Mouse (Mus musculus) stomach, embryonic 16.5 days (tissue): ENCODE results near the gene Smtn. TPM values are rescaled to one million over a fixed set of nuclear protein-coding genes. Genes with fewer than 3 reads are reported as not detected.

Source experiments
- ATAC-seq: fragments of 200-750 bp; cut with Nextera tagmentation; 2 replicates; pipeline ENCODE4 v1.8.0; 2017; ENCODE audit warnings: moderate number of reproducible peaks, moderate TSS enrichment; ENCODE audit not compliant: insufficient read depth, low FRiP score
- H3K27ac ChIP-seq: fragments of 300-500 bp; sonication (generic); 2 replicates; pipeline ENCODE4 v1.5.1; 2014; ENCODE audit warnings: low read length
- H3K27me3 ChIP-seq: fragments of 300-500 bp; sonication (generic); 2 replicates; pipeline ENCODE4 v1.6.1; 2014; ENCODE audit warnings: low read length, control low read depth, mixed read lengths; ENCODE audit not compliant: control insufficient read depth, insufficient read depth
- H3K36me3 ChIP-seq: fragments of 300-500 bp; sonication (generic); 2 replicates; pipeline ENCODE4 v1.6.1; 2014; ENCODE audit warnings: low read length; ENCODE audit not compliant: control insufficient read depth, insufficient read depth
- H3K4me1 ChIP-seq: fragments of 300-500 bp; sonication (generic); 2 replicates; pipeline ENCODE4 v1.6.1; 2014; ENCODE audit warnings: low read length, control low read depth, mixed read lengths; ENCODE audit not compliant: control insufficient read depth, insufficient read depth
- H3K4me2 ChIP-seq: fragments of 300-500 bp; sonication (generic); 2 replicates; pipeline ENCODE4 v1.6.1; 2014; ENCODE audit warnings: low read depth, low read length, mixed read lengths
- H3K4me3 ChIP-seq: fragments of 300-500 bp; sonication (generic); replicated peaks from 2 replicates; pipeline ENCODE4 v1.5.1; 2014; ENCODE audit warnings: mild to moderate bottlenecking, low read length
- H3K9ac ChIP-seq: fragments of 300-500 bp; sonication (generic); 2 replicates; pipeline ENCODE4 v1.6.1; 2014; ENCODE audit warnings: low read length
- H3K9me3 ChIP-seq: fragments of 300-500 bp; sonication (generic); replicated peaks from 2 replicates; pipeline ENCODE4 v1.6.1; 2016; ENCODE audit warnings: low read length, control low read depth; ENCODE audit not compliant: control insufficient read depth
- WGBS: fragments of 180-500 bp; shearing (Covaris S2); extraction: QIAGEN DNeasy Blood & Tissue Kit; methylation state at CpG from one replicate; pipeline ENCODE4 v1.1.7; 2014; 5-methylcytosine and 5-hydroxymethylcytosine counted together
- polyA plus RNA-seq: library from polyadenylated mRNA; unstranded; fragments of >200 nt; fragmentation: Nextera tagmentation; extraction: Ambion mirVana; gene quantifications from 2 replicates; pipeline ENCODE4 v1.2.1, GENCODE M21; 2015

Gene Smtn
- polyA plus RNA-seq, 1 experiment from 2014 or later = 128 TPM

DNA sequence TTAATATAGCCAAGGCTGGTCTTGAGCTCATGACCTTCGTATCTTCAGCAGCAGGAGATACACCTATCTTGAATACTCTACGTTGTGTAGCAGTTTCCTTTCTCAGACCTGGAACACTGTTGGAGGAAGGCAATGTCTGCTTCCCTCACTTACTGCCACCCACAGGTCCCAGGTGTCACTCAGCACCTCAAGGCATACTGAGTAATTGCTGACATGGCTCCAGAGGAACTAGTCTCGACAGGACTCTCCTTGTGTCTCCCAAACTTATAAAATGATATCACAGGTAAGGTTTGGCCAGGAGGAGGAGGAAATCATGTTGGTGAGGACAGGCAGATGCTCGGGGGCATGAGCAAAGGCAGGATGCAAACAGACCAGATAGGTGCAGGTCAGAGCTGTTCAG lies 14.6 kb upstream of the Smtn start:
- Histone ChIP-seq H3K9ac (no peak overlapping the region), H3K36me3 (no peaks in the 10 kb centered on the region), H3K4me3 (no peak overlapping the region), H3K4me2 (no peak overlapping the region), H3K4me1 (no peaks in the 10 kb centered on the region), H3K27me3 (no peaks in the 10 kb centered on the region), H3K9me3 (no peaks in the 10 kb centered on the region), H3K27ac (no peak overlapping the region)
- ATAC-seq = no peak
- WGBS = 85% methylated on average over 4 of the region's 4 CpGs

- H3K9me3 ChIP-seq = no peaks in the 10 kb centered on the region
- ATAC-seq = no peak
- no peak overlapping the region for H3K27ac ChIP-seq
- WGBS = 70% methylated on average over 5 of the region's 5 CpGs
- H3K4me2 ChIP-seq = no peak overlapping the region
- H3K4me1 ChIP-seq = peaks cover 6% of the 10 kb centered on the region; the same call in 1 of the 2 replicates
- no peak overlapping the region for H3K9ac ChIP-seq
- no peak overlapping the region for H3K4me3 ChIP-seq
- H3K36me3 ChIP-seq = no peaks in the 10 kb centered on the region
- H3K27me3 ChIP-seq = no peaks in the 10 kb centered on the region
Measured at GRCm38 (mm10) chr11:3549791-3550190, 9.4 kb upstream of the Smtn start.

GRCm38 (mm10) chr11:3548564-3549295 lies 8.3 kb upstream of the Smtn start:
- Histone ChIP-seq H3K27ac (no peak overlapping the region), H3K27me3 (no peaks in the 10 kb centered on the region), H3K36me3 (no peaks in the 10 kb centered on the region), H3K4me3 (no peak overlapping the region), H3K9ac (no peak overlapping the region), H3K9me3 (no peaks in the 10 kb centered on the region), H3K4me1 (peaks cover 6% of the 10 kb centered on the region; the same call in 1 of the 2 replicates), H3K4me2 (no peak overlapping the region)
- no peak for ATAC-seq
- WGBS = 75% methylated on average over 3 of the region's 3 CpGs

DNA sequence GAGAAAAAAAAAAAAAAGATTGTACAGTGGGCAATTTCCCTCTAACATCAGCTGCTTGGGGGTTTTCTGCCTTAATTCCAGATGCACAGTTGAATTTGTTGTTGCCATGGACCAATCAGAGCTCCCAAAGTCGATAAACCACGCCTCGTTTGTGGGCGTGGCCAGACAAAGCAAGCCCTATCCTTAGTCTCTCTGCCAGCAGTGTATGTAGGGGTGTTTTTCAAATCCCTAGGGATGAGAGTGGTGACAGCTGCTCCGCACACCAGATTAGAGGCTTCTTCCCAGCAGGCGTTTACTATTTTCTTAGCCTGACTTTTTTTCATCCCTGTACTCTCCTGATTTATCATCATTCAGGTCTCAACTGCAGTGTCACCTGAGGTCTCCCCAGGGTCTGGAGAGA lies 7.6 kb upstream of the Smtn start:
- Histone ChIP-seq H3K36me3 (no peaks in the 10 kb centered on the region), H3K27ac (no peak overlapping the region), H3K4me1 (peaks cover 11% of the 10 kb centered on the region; the same call in 1 of the 2 replicates), H3K4me2 (no peak overlapping the region), H3K9ac (no peak overlapping the region), H3K9me3 (no peaks in the 10 kb centered on the region), H3K4me3 (no peak overlapping the region), H3K27me3 (no peaks in the 10 kb centered on the region)
- ATAC-seq = peak; percentile 51; the same call in 1 of the 2 replicates
- WGBS = 49% methylated on average over 6 of the region's 6 CpGs

GRCm38 (mm10) chr11:3547047-3547446 lies 6.6 kb upstream of the Smtn start:
- no peak overlapping the region for H3K27ac ChIP-seq
- no peak overlapping the region for H3K4me2 ChIP-seq
- WGBS = 76% methylated on average over 2 of the region's 2 CpGs
- no peaks in the 10 kb centered on the region for H3K36me3 ChIP-seq
- H3K9ac ChIP-seq = no peak overlapping the region
- H3K27me3 ChIP-seq = no peaks in the 10 kb centered on the region
- no peak for ATAC-seq
- H3K4me1 ChIP-seq = peaks cover 16% of the 10 kb centered on the region; the same call in 1 of the 2 replicates
- H3K9me3 ChIP-seq = no peaks in the 10 kb centered on the region
- H3K4me3 ChIP-seq = no peak overlapping the region

GRCm38 (mm10) chr11:3546242-3546562 lies 5.8 kb upstream of the Smtn start:
- no peaks in the 10 kb centered on the region for H3K9me3 ChIP-seq
- H3K9ac ChIP-seq = peak overlapping the region; percentile 28; the same call in 1 of the 2 replicates
- H3K27me3 ChIP-seq = no peaks in the 10 kb centered on the region
- WGBS = 25% methylated on average over 1 of the region's 1 CpGs
- ATAC-seq = peak; percentile 11; the same call in 1 of the 2 replicates
- no peaks in the 10 kb centered on the region for H3K36me3 ChIP-seq
- peak overlapping the region; percentile 46; the same call in 1 of the 2 replicates for H3K27ac ChIP-seq
- no peak overlapping the region for H3K4me2 ChIP-seq
- peaks cover 16% of the 10 kb centered on the region; the same call in 1 of the 2 replicates for H3K4me1 ChIP-seq
- H3K4me3 ChIP-seq = no peak overlapping the region

DNA sequence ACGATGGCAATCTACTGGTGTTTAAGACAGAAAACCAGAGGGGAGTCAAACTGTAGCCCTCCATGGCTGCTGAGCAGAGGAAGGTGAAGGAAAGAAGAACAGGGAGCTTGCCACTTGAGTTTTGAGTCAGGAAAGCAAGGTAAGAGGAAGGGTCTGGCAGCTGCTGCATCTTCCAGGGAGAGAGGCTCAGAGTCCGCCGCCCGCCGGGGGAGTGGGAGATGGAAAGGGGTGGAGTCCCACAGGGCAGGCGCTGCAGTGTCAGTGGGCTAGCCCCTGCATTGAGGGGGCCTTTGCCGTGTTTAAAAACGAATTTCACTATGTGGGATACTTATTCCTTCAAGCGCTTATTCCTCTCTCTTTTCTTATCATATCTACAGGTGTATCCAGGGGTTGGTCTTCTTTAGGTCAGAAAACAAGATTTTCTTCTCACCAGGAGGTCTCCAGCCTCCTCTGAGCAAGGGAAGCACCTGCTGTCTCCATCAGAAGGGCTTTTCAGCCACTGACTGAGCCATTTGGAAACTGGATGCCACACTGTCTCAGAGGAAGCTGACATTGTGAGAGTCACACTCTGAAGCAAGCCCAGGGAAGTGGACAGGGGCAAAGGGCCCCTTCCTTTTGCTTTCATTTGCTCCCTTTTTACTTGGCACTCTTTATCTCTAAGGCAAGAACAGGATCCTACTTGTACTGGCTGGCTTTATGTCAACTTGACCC lies 5.3 kb upstream of the Smtn start:
- no peaks in the 10 kb centered on the region for H3K36me3 ChIP-seq
- WGBS = 26% methylated on average over 9 of the region's 9 CpGs
- H3K4me1 ChIP-seq = peaks cover 16% of the 10 kb centered on the region; the same call in 1 of the 2 replicates
- ATAC-seq = peak; percentile 20; the same call in 1 of the 2 replicates
- H3K27ac ChIP-seq = peak overlapping the region; percentile 46; the same call in 1 of the 2 replicates
- no peaks in the 10 kb centered on the region for H3K9me3 ChIP-seq
- no peak overlapping the region for H3K4me3 ChIP-seq
- no peak overlapping the region for H3K4me2 ChIP-seq
- H3K9ac ChIP-seq = 0 out of 2 replicates have a peak overlapping the region, but pooled peaks have one; percentile 28
- H3K27me3 ChIP-seq = no peaks in the 10 kb centered on the region

- H3K9me3 ChIP-seq = no peaks in the 10 kb centered on the region
- ATAC-seq = no peak
- H3K27me3 ChIP-seq = no peaks in the 10 kb centered on the region
- WGBS = 95% methylated on average over 5 of the region's 5 CpGs
- H3K9ac ChIP-seq = no peak overlapping the region
- peaks cover 16% of the 10 kb centered on the region; the same call in 1 of the 2 replicates for H3K4me1 ChIP-seq
- H3K27ac ChIP-seq = no peak overlapping the region
- H3K4me3 ChIP-seq = no peak overlapping the region
- H3K36me3 ChIP-seq = no peaks in the 10 kb centered on the region
- H3K4me2 ChIP-seq = no peak overlapping the region
Measured at GRCm38 (mm10) chr11:3544409-3544808, 4.0 kb upstream of the Smtn start.

DNA sequence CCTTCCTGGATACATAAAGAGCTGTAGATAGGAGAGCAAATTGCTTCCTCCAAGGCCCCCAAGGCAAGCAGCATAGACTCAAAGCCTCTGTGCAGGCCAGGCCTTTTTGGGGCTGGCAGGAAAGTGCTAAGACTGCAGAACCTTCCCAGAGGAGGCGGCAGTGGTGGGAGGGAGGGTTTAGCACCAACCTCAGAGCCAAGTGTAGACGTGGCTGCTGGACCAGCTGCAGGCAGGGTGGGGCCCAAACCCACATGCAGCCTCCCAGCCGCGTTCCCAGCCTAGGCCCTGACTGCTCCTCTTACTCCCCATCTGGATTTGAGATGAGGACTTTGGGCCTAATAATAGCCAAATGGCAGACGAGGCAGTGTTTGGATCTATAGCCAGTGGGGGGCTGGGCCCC lies 2.6 kb upstream of the Smtn start:
- peak overlapping the region; percentile 48 for H3K27ac ChIP-seq
- 0 out of 2 replicates have a peak overlapping the region, but pooled peaks have one; percentile 17 for H3K9ac ChIP-seq
- H3K4me2 ChIP-seq = no peak overlapping the region
- no peak overlapping the region for H3K4me3 ChIP-seq
- H3K36me3 ChIP-seq = no peaks in the 10 kb centered on the region
- no peaks in the 10 kb centered on the region for H3K27me3 ChIP-seq
- H3K4me1 ChIP-seq = peaks cover 18% of the 10 kb centered on the region; the same call in 1 of the 2 replicates
- no peaks in the 10 kb centered on the region for H3K9me3 ChIP-seq
- WGBS = 32% methylated on average over 5 of the region's 5 CpGs
- peak; percentile 44 for ATAC-seq
